Mouse (Mus musculus) heart, adult 2 months (tissue): ENCODE data around the gene Tnfsf8. TPM values are rescaled to one million over a fixed set of nuclear protein-coding genes. Genes with fewer than 3 reads are reported as not detected.

Source experiments
- DNase-seq, 2 experiments: peaks; one replicate each; pipeline ENCODE4 v3.0.0; 2021
- H3K27ac ChIP-seq: fragments of 200-600 bp; 2 replicates; pipeline ENCODE4 v1.8.1; 2022
- H3K27me3 ChIP-seq: fragments of 200-500 bp; 2 replicates; pipeline ENCODE4 v1.6.1; 2012; ENCODE audit warnings: mild to moderate bottlenecking, low read length, inconsistent platforms, mixed read lengths; ENCODE audit not compliant: control insufficient read depth, insufficient read depth
- H3K36me3 ChIP-seq: fragments of 200-500 bp; 2 replicates; pipeline ENCODE4 v1.6.1; 2012; ENCODE audit warnings: low read length, inconsistent platforms; ENCODE audit not compliant: control insufficient read depth, insufficient read depth
- H3K4me1 ChIP-seq: fragments of 200-500 bp; 2 replicates; pipeline ENCODE4 v1.6.1; 2011; ENCODE audit warnings: low read length; ENCODE audit not compliant: control insufficient read depth, insufficient read depth
- H3K4me3 ChIP-seq: fragments of 200-600 bp; 2 replicates; pipeline ENCODE4 v1.8.1; 2022
- H3K79me2 ChIP-seq: fragments of 200-500 bp; replicated peaks from 2 replicates; pipeline ENCODE4 v1.6.1; 2012; ENCODE audit warnings: mild to moderate bottlenecking, inconsistent platforms, low read length, moderate library complexity, mixed read lengths; ENCODE audit not compliant: control insufficient read depth, insufficient read depth
- H3K9ac ChIP-seq: fragments of 200-500 bp; 2 replicates; pipeline ENCODE4 v1.6.1; 2012; ENCODE audit warnings: low read depth, mild to moderate bottlenecking, control low read depth, inconsistent platforms, low read length, mixed read lengths
- CTCF ChIP-seq: fragments of 200-600 bp; IDR thresholded peaks from 2 replicates; pipeline ENCODE4 v1.8.1; 2022; ENCODE audit warnings: antibody characterized with exemption, mild to moderate bottlenecking, moderate library complexity
- EP300 ChIP-seq: fragments of 200-500 bp; IDR thresholded peaks from 2 replicates; pipeline ENCODE4 v1.6.1; 2011; ENCODE audit warnings: low read depth, low read length, control low read depth; ENCODE audit not compliant: insufficient read depth
- POLR2A ChIP-seq: fragments of 200-500 bp; IDR thresholded peaks from 2 replicates; pipeline ENCODE4 v1.6.1; 2011; ENCODE audit warnings: mild to moderate bottlenecking, low read depth, low read length, control low read depth; ENCODE audit not compliant: insufficient read depth
- WGBS: fragments of 180-500 bp; shearing (Covaris S2); methylation state at CpG from one replicate; pipeline ENCODE4 v1.1.7; 2018; 5-methylcytosine and 5-hydroxymethylcytosine counted together
- intact Hi-C: fragments of 180-260 bp; cut with DNase I; formaldehyde crosslinking; loops from one replicate; pipeline ENCODE4 v1.15.1; 2025
- polyA plus RNA-seq: library from polyadenylated mRNA; depleted of rRNA; stranded (reverse); fragments of >200 nt; gene quantifications from 2 replicates; pipeline ENCODE4 v1.2.3, GENCODE M21; 2012
- total RNA-seq, 2 experiments: library from RNA; stranded (reverse); gene quantifications; 2 replicates each; pipeline ENCODE4 v1.2.3; 2021

Tnfsf8 gene
- total and polyA plus RNA-seq, 3 experiments = 0.06 TPM; not detected in 2

DNA sequence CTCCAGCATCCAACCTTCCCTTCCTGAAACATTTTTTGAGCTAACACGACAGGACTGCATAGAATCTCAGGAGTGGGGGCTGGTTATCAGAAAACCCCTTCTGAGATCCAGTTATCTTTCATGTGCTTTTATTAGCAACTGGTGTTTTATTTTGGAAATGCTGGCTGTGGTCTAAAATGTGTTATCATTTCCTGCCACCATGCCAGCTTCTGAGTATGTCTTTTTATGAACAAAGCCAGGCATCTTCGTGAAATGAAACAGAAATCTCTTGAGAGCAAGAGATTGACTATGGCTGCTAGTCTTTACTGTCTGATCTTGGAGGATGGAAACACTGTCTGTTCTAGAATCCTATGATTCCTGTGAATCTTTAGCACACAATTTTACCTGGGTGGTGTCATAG, 25.0 kb upstream of the Tnfsf8 start:
- H3K27ac ChIP-seq = no peak overlapping the region
- 7% methylated on average over 2 of the region's 2 CpGs for WGBS
- no peaks in the 10 kb centered on the region for H3K4me1 ChIP-seq
- H3K9ac ChIP-seq = no peak overlapping the region
- no peaks in the 10 kb centered on the region for H3K27me3 ChIP-seq
- no peak overlapping the region for H3K4me3 ChIP-seq
- intact Hi-C loops = no loop called here
- TF ChIP-seq CTCF (no peak), POLR2A (no peak), EP300 (no peak)
- no peaks in the 10 kb centered on the region for H3K79me2 ChIP-seq
- no peak for DNase-seq
- no peaks in the 10 kb centered on the region for H3K36me3 ChIP-seq

- intact Hi-C loops = no loop called here
- H3K4me3 ChIP-seq = no peak overlapping the region
- H3K27me3 ChIP-seq = no peaks in the 10 kb centered on the region
- WGBS = 76% methylated on average over 2 of the region's 2 CpGs
- H3K27ac ChIP-seq = no peak overlapping the region
- TF ChIP-seq EP300 = no peak
- TF ChIP-seq CTCF = no peak
- no peak for TF ChIP-seq POLR2A
- H3K9ac ChIP-seq = no peak overlapping the region
- H3K4me1 ChIP-seq = no peaks in the 10 kb centered on the region
- H3K36me3 ChIP-seq = no peaks in the 10 kb centered on the region
- no peak for DNase-seq
- no peaks in the 10 kb centered on the region for H3K79me2 ChIP-seq
Measured at GRCm38 (mm10) chr4:63876720-63877119, 15.6 kb upstream of the Tnfsf8 start.

GRCm38 (mm10) chr4:63875480-63875879, 14.3 kb upstream of the Tnfsf8 start:
- 82% methylated on average over 3 of the region's 3 CpGs for WGBS
- Histone ChIP-seq H3K36me3 (no peaks in the 10 kb centered on the region), H3K9ac (no peak overlapping the region), H3K27ac (no peak overlapping the region), H3K4me1 (no peaks in the 10 kb centered on the region), H3K4me3 (no peak overlapping the region), H3K79me2 (no peaks in the 10 kb centered on the region), H3K27me3 (no peaks in the 10 kb centered on the region)
- intact Hi-C loops = no loop called here
- TF ChIP-seq EP300 (no peak), CTCF (no peak), POLR2A (no peak)
- no peak for DNase-seq

- TF ChIP-seq EP300 = no peak
- no peak for TF ChIP-seq POLR2A
- no peak for TF ChIP-seq CTCF
- 86% methylated on average over 1 of the region's 1 CpGs for WGBS
- no peaks in the 10 kb centered on the region for H3K4me1 ChIP-seq
- H3K4me3 ChIP-seq = no peak overlapping the region
- no peaks in the 10 kb centered on the region for H3K79me2 ChIP-seq
- no peaks in the 10 kb centered on the region for H3K36me3 ChIP-seq
- no peaks in the 10 kb centered on the region for H3K27me3 ChIP-seq
- no peak overlapping the region for H3K9ac ChIP-seq
- H3K27ac ChIP-seq = no peak overlapping the region
- intact Hi-C loops = no loop called here
- no peak for DNase-seq
Measured at GRCm38 (mm10) chr4:63870678-63871077, 9.5 kb upstream of the Tnfsf8 start.

DNA sequence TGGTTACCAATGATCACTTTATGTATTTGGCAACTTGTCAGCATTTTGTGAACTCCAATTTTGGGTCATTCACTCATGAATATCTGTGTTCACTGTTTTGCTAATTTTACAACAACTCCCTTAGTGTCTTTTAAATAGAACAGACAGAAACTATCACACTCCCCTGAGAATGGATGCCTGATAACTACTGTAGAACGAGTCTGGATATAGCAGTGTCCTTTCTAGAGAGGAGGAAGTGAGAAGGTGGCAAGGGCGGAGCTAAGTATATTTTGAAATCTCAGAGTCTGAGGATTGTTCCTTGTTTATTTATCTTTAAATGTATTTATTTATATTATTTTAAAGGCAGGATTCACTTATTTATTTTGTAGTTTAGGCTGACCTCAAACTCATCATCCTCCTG, 7.6 kb upstream of the Tnfsf8 start:
- Histone ChIP-seq H3K27me3 (no peaks in the 10 kb centered on the region), H3K79me2 (no peaks in the 10 kb centered on the region), H3K4me1 (no peaks in the 10 kb centered on the region), H3K27ac (no peak overlapping the region), H3K4me3 (no peak overlapping the region), H3K36me3 (no peaks in the 10 kb centered on the region), H3K9ac (no peak overlapping the region)
- DNase-seq = no peak
- intact Hi-C loops = no loop called here
- WGBS = 45% methylated on average over 2 of the region's 2 CpGs
- TF ChIP-seq CTCF (no peak), EP300 (no peak), POLR2A (no peak)

GRCm38 (mm10) chr4:63862953-63863352, 1.8 kb upstream of the Tnfsf8 start:
- Histone ChIP-seq H3K79me2 (no peaks in the 10 kb centered on the region), H3K4me3 (no peak overlapping the region), H3K4me1 (no peaks in the 10 kb centered on the region), H3K9ac (no peak overlapping the region), H3K36me3 (no peaks in the 10 kb centered on the region), H3K27ac (no peak overlapping the region), H3K27me3 (no peaks in the 10 kb centered on the region)
- no peak for TF ChIP-seq CTCF
- TF ChIP-seq EP300 = no peak
- TF ChIP-seq POLR2A = no peak
- no peak for DNase-seq
- 38% methylated on average over 3 of the region's 3 CpGs for WGBS
- intact Hi-C loops = no loop called here
